Mouse (Mus musculus): Measurements from ENCODE around the gene Wwc2. TPM values are rescaled to one million over a fixed set of nuclear protein-coding genes. Genes with fewer than 3 reads are reported as not detected.

Gene Wwc2
- polyA plus RNA-seq, 1 experiment from 2014 or later = 14.7 TPM

GRCm38 (mm10) chr8:47978755-47979154 lies 12.0 kb downstream of the Wwc2 start:
- Histone ChIP-seq H3K27me3 (ENCODE audit: control insufficient read depth, insufficient read depth, low read length) (no peaks in the 10 kb centered on the region), H3K36me3 (ENCODE audit: control insufficient read depth, insufficient read depth, low read length) (peaks cover 6% of the 10 kb centered on the region; the same call in 1 of the 2 replicates), H3K4me1 (ENCODE audit: control insufficient read depth in 2 of 2, insufficient read depth in 2 of 2, low read length in 2 of 2) (peaks cover 5 to 11% of the 10 kb centered on the region in 2 experiments; a peak in 3 of 4 replicates), H3K9me3 (ENCODE audit: control insufficient read depth, low read length) (no peaks in the 10 kb centered on the region), H3K9ac (ENCODE audit: low read length) (no peak overlapping the region), H3K4me2 (ENCODE audit: low read length) (no peak overlapping the region), H3K27ac (replicated peaks in 1 of 2; ENCODE audit: control insufficient read depth in 1 of 2, insufficient read depth in 1 of 2, low read depth in 2 of 2, low read length in 2 of 2) (no peak overlapping the region), H3K4me3 (ENCODE audit: control insufficient read depth in 1 of 2, insufficient read depth in 1 of 2, low read depth in 1 of 2, low read length in 2 of 2) (no peak overlapping the region)
- no peak for ATAC-seq (ENCODE audit: insufficient number of reproducible peaks, insufficient read depth, low FRiP score, low read depth)
- 79% methylated on average over 6 of the region's 6 CpGs for WGBS

GRCm38 (mm10) chr8:47974963-47975314 lies 15.8 kb downstream of the Wwc2 start:
- 20% methylated on average over 7 of the region's 7 CpGs for WGBS

GRCm38 (mm10) chr8:47974138-47974962 lies 16.4 kb downstream of the Wwc2 start:
- WGBS = 12% methylated on average over 20 of the region's 20 CpGs
- peak overlapping the region; percentile 43 to 48 for H3K4me3 ChIP-seq (ENCODE audit: control insufficient read depth in 1 of 2, insufficient read depth in 1 of 2, low read depth in 1 of 2, low read length in 2 of 2)

More at GRCm38 (mm10) chr8:47974963-47975314, 15.8 kb downstream of the Wwc2 start:
- Histone ChIP-seq H3K27me3 (ENCODE audit: control insufficient read depth, insufficient read depth, low read length) (no peaks in the 10 kb centered on the region), H3K27ac (replicated peaks in 1 of 2; ENCODE audit: control insufficient read depth in 1 of 2, insufficient read depth in 1 of 2, low read depth in 2 of 2, low read length in 2 of 2) (peak overlapping the region; percentile 92 to 94), H3K4me1 (ENCODE audit: control insufficient read depth in 2 of 2, insufficient read depth in 2 of 2, low read length in 2 of 2) (peaks cover 9 to 16% of the 10 kb centered on the region in 2 experiments), H3K36me3 (ENCODE audit: control insufficient read depth, insufficient read depth, low read length) (no peaks in the 10 kb centered on the region; the same call in 1 of the 2 replicates), H3K4me3 (ENCODE audit: control insufficient read depth in 1 of 2, insufficient read depth in 1 of 2, low read depth in 1 of 2, low read length in 2 of 2) (peak overlapping the region; percentile 43 to 48), H3K9ac (ENCODE audit: low read length) (peak overlapping the region; percentile 70), H3K9me3 (ENCODE audit: control insufficient read depth, low read length) (no peaks in the 10 kb centered on the region), H3K4me2 (ENCODE audit: low read length) (peak overlapping the region; percentile 63)
- ATAC-seq (ENCODE audit: insufficient number of reproducible peaks, insufficient read depth, low FRiP score, low read depth) = no peak

GRCm38 (mm10) chr8:47971121-47971520 lies 19.6 kb downstream of the Wwc2 start:
- Histone ChIP-seq H3K27me3 (ENCODE audit: control insufficient read depth, insufficient read depth, low read length) (no peaks in the 10 kb centered on the region), H3K4me3 (ENCODE audit: control insufficient read depth in 1 of 2, insufficient read depth in 1 of 2, low read depth in 1 of 2, low read length in 2 of 2) (no peak overlapping the region), H3K9me3 (ENCODE audit: control insufficient read depth, low read length) (no peaks in the 10 kb centered on the region), H3K4me2 (ENCODE audit: low read length) (no peak overlapping the region), H3K27ac (replicated peaks in 1 of 2; ENCODE audit: control insufficient read depth in 1 of 2, insufficient read depth in 1 of 2, low read depth in 2 of 2, low read length in 2 of 2) (peak overlapping the region; percentile 68 to 84), H3K36me3 (ENCODE audit: control insufficient read depth, insufficient read depth, low read length) (no peaks in the 10 kb centered on the region), H3K9ac (ENCODE audit: low read length) (no peak overlapping the region), H3K4me1 (ENCODE audit: control insufficient read depth in 2 of 2, insufficient read depth in 2 of 2, low read length in 2 of 2) (peaks cover 16 to 27% of the 10 kb centered on the region in 2 experiments)
- ATAC-seq (ENCODE audit: insufficient number of reproducible peaks, insufficient read depth, low FRiP score, low read depth) = no peak
- 72% methylated on average over 2 of the region's 2 CpGs for WGBS

More at GRCm38 (mm10) chr8:47974138-47974962, 16.4 kb downstream of the Wwc2 start:
- Histone ChIP-seq H3K9ac (ENCODE audit: low read length) (peak overlapping the region; percentile 70), H3K36me3 (ENCODE audit: control insufficient read depth, insufficient read depth, low read length) (no peaks in the 10 kb centered on the region), H3K4me1 (ENCODE audit: control insufficient read depth in 2 of 2, insufficient read depth in 2 of 2, low read length in 2 of 2) (peaks cover 9 to 15% of the 10 kb centered on the region in 2 experiments; a peak in 3 of 4 replicates), H3K27me3 (ENCODE audit: control insufficient read depth, insufficient read depth, low read length) (no peaks in the 10 kb centered on the region), H3K4me2 (ENCODE audit: low read length) (peak overlapping the region; percentile 63), H3K9me3 (ENCODE audit: control insufficient read depth, low read length) (no peaks in the 10 kb centered on the region), H3K27ac (replicated peaks in 1 of 2; ENCODE audit: control insufficient read depth in 1 of 2, insufficient read depth in 1 of 2, low read depth in 2 of 2, low read length in 2 of 2) (peak overlapping the region; percentile 92 to 94)
- ATAC-seq (ENCODE audit: insufficient number of reproducible peaks, insufficient read depth, low FRiP score, low read depth) = peak; percentile 67

- Histone ChIP-seq H3K27me3 (ENCODE audit: control insufficient read depth, insufficient read depth, low read length) (no peaks in the 10 kb centered on the region), H3K4me2 (ENCODE audit: low read length) (0 out of 2 replicates have a peak overlapping the region, but pooled peaks have one; percentile 9), H3K4me3 (ENCODE audit: control insufficient read depth in 1 of 2, insufficient read depth in 1 of 2, low read depth in 1 of 2, low read length in 2 of 2) (no peak overlapping the region), H3K9ac (ENCODE audit: low read length) (no peak overlapping the region), H3K36me3 (ENCODE audit: control insufficient read depth, insufficient read depth, low read length) (no peaks in the 10 kb centered on the region), H3K9me3 (ENCODE audit: control insufficient read depth, low read length) (no peaks in the 10 kb centered on the region), H3K4me1 (ENCODE audit: control insufficient read depth in 2 of 2, insufficient read depth in 2 of 2, low read length in 2 of 2) (peaks cover 16 to 27% of the 10 kb centered on the region in 2 experiments), H3K27ac (replicated peaks in 1 of 2; ENCODE audit: control insufficient read depth in 1 of 2, insufficient read depth in 1 of 2, low read depth in 2 of 2, low read length in 2 of 2) (peak overlapping the region; percentile 68 to 84)
- 39% methylated on average over 5 of the region's 5 CpGs for WGBS
- no peak; the same call in 1 of the 2 replicates for ATAC-seq (ENCODE audit: insufficient number of reproducible peaks, insufficient read depth, low FRiP score, low read depth)
These were observed 20.1 kb downstream of the Wwc2 start for GRCm38 (mm10) chr8:47970576-47970975.

GRCm38 (mm10) chr8:47967045-47967920 lies 23.4 kb downstream of the Wwc2 start:
- Histone ChIP-seq H3K4me2 (ENCODE audit: low read length) (no peak overlapping the region), H3K4me3 (ENCODE audit: control insufficient read depth in 1 of 2, insufficient read depth in 1 of 2, low read depth in 1 of 2, low read length in 2 of 2) (no peak overlapping the region), H3K9me3 (ENCODE audit: control insufficient read depth, low read length) (no peaks in the 10 kb centered on the region), H3K4me1 (ENCODE audit: control insufficient read depth in 2 of 2, insufficient read depth in 2 of 2, low read length in 2 of 2) (peaks cover 17 to 32% of the 10 kb centered on the region in 2 experiments), H3K27ac (replicated peaks in 1 of 2; ENCODE audit: control insufficient read depth in 1 of 2, insufficient read depth in 1 of 2, low read depth in 2 of 2, low read length in 2 of 2) (no peak overlapping the region), H3K36me3 (ENCODE audit: control insufficient read depth, insufficient read depth, low read length) (no peaks in the 10 kb centered on the region), H3K27me3 (ENCODE audit: control insufficient read depth, insufficient read depth, low read length) (no peaks in the 10 kb centered on the region), H3K9ac (ENCODE audit: low read length) (no peak overlapping the region)
- ATAC-seq (ENCODE audit: insufficient number of reproducible peaks, insufficient read depth, low FRiP score, low read depth) = no peak
- WGBS = 53% methylated on average over 20 of the region's 20 CpGs

GRCm38 (mm10) chr8:47962484-47962883 lies 28.2 kb downstream of the Wwc2 start:
- Histone ChIP-seq H3K9me3 (ENCODE audit: control insufficient read depth, low read length) (no peaks in the 10 kb centered on the region), H3K4me1 (ENCODE audit: control insufficient read depth in 2 of 2, insufficient read depth in 2 of 2, low read length in 2 of 2) (peaks cover 16 to 26% of the 10 kb centered on the region in 2 experiments), H3K4me3 (ENCODE audit: control insufficient read depth in 1 of 2, insufficient read depth in 1 of 2, low read depth in 1 of 2, low read length in 2 of 2) (no peak overlapping the region), H3K27me3 (ENCODE audit: control insufficient read depth, insufficient read depth, low read length) (no peaks in the 10 kb centered on the region), H3K27ac (replicated peaks in 1 of 2; ENCODE audit: control insufficient read depth in 1 of 2, insufficient read depth in 1 of 2, low read depth in 2 of 2, low read length in 2 of 2) (no peak overlapping the region), H3K4me2 (ENCODE audit: low read length) (peak overlapping the region; percentile 14; the same call in 1 of the 2 replicates), H3K36me3 (ENCODE audit: control insufficient read depth, insufficient read depth, low read length) (no peaks in the 10 kb centered on the region), H3K9ac (ENCODE audit: low read length) (no peak overlapping the region)
- WGBS = 72% methylated on average over 4 of the region's 4 CpGs
- ATAC-seq (ENCODE audit: insufficient number of reproducible peaks, insufficient read depth, low FRiP score, low read depth) = no peak
